Mouse (Mus musculus) layer of hippocampus, adult 8-10 months (tissue): ENCODE data around the gene Chek2. TPM values are rescaled to one million over a fixed set of nuclear protein-coding genes. Genes with fewer than 3 reads are reported as not detected.
A peak's percentile ranks its signal among the peaks of the same experiment; 100 is the strongest.
"Not testable (repeated sequence)": the region's sequence is repeated elsewhere in the genome, so short reads cannot be mapped to it uniquely, and the experiment has no call there.

Source experiments
- DNase-seq, 2 experiments: peaks; one replicate each; pipeline ENCODE4 v3.0.0; 2022; ENCODE audit warnings: low spot score in 2 of 2
- total RNA-seq, 4 experiments: library from RNA; stranded (reverse); gene quantifications; 2 replicates each; pipeline ENCODE4 v1.2.4; 2022

The Chek2 gene
- total RNA-seq, 4 experiments from 2014 or later, result 1.3 to 2.6 (median 1.7) TPM

- DNase-seq, result no peak
These were observed 621 bp upstream of the Chek2 start for GRCm38 (mm10) chr5:110839038-110839677.

- peak; percentile 12 to 32 for DNase-seq
These were observed 686 bp downstream of the Chek2 start for GRCm38 (mm10) chr5:110840465-110840864.

- no peak for DNase-seq
These were observed 1.5 kb downstream of the Chek2 start for GRCm38 (mm10) chr5:110841046-110841862.

- DNase-seq, result no peak
These were observed 13.2 kb downstream of the Chek2 start for GRCm38 (mm10) chr5:110852990-110853389.

- DNase-seq, result no peak
These were observed 17.3 kb downstream of the Chek2 start for GRCm38 (mm10) chr5:110857091-110857490.

- DNase-seq, result peak; percentile 39 to 48
These were observed 19.4 kb downstream of the Chek2 start for GRCm38 (mm10) chr5:110859013-110859650.

- no peak for DNase-seq
These were observed 20.7 kb downstream of the Chek2 start for GRCm38 (mm10) chr5:110860445-110860844.

GRCm38 (mm10) chr5:110868460-110868859, 28.7 kb downstream of the Chek2 start:
- DNase-seq, result no peak

GRCm38 (mm10) chr5:110869242-110869669, 29.5 kb downstream of the Chek2 start:
- no peak for DNase-seq

GRCm38 (mm10) chr5:110873160-110873559, 33.4 kb downstream of the Chek2 start:
- DNase-seq, result no peak

- DNase-seq, result no peak
These were observed 34.9 kb downstream of the Chek2 start for GRCm38 (mm10) chr5:110874711-110875110.

- no peak for DNase-seq
These were observed 35.5 kb downstream of the Chek2 start for GRCm38 (mm10) chr5:110875286-110875685.

- no peak for DNase-seq
These were observed 38.1 kb downstream of the Chek2 start for GRCm38 (mm10) chr5:110877666-110878505.

GRCm38 (mm10) chr5:110878526-110878925, 38.7 kb downstream of the Chek2 start:
- DNase-seq, result not testable (repeated sequence)

- no peak for DNase-seq
These were observed 39.3 kb downstream of the Chek2 start for GRCm38 (mm10) chr5:110879042-110879441.

GRCm38 (mm10) chr5:110879584-110880374, 40.0 kb downstream of the Chek2 start, which contains the start of gene Ttc28:
Gene Ttc28 (plus strand): TSS chr5:110879803.
- peak; percentile 63 to 82 for DNase-seq

GRCm38 (mm10) chr5:110888596-110888995, 48.8 kb downstream of the Chek2 start:
- no peak for DNase-seq

- no peak for DNase-seq
These were observed 50.2 kb downstream of the Chek2 start for GRCm38 (mm10) chr5:110889945-110890344.

GRCm38 (mm10) chr5:110890561-110890960, 50.8 kb downstream of the Chek2 start:
- DNase-seq, result no peak

- no peak for DNase-seq
These were observed 57.5 kb downstream of the Chek2 start for GRCm38 (mm10) chr5:110897114-110897788.
